Mouse (Mus musculus): Measurements from ENCODE around the gene Ppp4r1.

The Ppp4r1 gene

GRCm38 (mm10) chr17:65857617-65858016 lies 75.2 kb downstream of the Ppp4r1 start:
- no peak for DNase-seq (ENCODE audit: low read depth)

DNA sequence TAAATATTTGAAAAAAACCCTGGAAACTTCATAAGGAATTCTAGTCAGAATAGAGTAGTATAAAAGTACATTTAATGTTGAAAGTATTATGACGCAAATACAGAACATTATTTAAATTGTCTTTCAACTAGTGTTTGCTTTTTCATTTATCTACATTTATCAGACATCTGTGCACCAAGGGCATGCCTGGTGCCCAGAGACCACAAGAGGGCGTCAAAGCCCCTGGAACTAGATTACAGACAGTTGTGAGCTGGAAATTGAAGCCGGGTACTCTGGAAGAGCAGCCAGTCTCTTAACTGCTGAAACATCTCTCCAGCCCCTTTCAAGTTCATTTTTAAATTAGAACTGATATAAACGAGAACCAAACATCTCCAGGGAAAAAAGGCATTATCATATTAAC lies 80.2 kb downstream of the Ppp4r1 start:
- DNase-seq (ENCODE audit: low read depth), result peak; percentile 48

DNA sequence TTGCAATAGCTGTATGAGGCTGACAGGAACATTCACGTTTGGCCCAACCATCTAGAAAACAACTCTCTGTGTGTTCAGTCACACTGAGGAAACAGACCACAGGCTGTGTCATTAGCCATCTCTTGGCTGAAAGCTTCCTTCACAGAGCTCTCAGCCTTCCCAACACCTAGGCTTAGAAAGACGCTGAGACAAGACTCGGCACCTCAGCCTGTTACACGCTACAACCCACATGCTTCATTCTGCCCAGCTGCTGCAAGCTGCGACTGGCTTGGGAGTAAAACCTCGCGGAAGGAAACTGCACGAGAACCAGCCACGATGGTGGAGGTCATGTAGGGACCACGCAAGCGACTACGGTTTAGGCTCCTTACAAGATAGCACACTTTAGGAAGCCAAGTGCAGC lies 81.5 kb downstream of the Ppp4r1 start:
- no peak for DNase-seq (ENCODE audit: low read depth)

DNA sequence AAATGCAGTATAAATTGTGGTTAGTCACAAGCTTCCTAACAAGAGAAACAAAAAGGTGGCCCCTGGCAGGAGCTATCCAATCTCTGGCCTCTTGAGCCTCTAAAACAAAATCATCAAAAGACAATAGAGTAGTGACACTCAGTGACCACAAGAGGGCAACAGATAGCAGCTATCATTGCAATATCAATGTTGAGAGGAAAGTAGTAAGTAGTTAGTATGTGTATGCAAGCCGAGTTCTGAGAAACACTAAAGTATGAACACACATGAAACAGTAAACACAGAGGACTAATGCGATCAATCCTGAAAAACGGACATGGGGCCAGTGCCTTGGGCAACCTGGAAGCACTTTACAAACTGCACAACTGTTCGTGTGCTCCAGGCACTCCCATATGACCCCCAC lies 82.4 kb downstream of the Ppp4r1 start:
- DNase-seq (ENCODE audit: low read depth), result peak; percentile 79

GRCm38 (mm10) chr17:65865265-65865664 lies 82.9 kb downstream of the Ppp4r1 start:
- DNase-seq (ENCODE audit: low read depth), result no peak

DNA sequence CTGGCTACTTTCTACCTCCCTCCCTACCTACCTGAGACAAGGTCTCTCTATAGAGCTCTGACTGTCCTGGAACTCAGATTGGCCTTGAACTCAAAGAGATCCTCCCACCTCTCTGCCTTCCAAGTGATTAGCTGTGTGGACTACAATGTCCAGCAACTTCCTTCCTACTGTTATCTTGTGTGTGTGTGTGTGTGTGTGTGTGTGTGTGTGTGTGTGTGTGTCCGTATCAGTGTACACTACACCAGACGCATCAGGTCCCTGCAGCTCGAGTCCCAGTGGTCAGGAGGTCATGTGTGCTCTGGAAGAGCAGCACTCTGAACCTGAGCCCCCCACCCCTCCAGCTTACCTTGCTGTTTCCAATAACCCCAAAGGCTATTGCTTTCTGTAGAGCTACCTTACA lies 83.8 kb downstream of the Ppp4r1 start:
- DNase-seq (ENCODE audit: low read depth), result peak; percentile 53

DNA sequence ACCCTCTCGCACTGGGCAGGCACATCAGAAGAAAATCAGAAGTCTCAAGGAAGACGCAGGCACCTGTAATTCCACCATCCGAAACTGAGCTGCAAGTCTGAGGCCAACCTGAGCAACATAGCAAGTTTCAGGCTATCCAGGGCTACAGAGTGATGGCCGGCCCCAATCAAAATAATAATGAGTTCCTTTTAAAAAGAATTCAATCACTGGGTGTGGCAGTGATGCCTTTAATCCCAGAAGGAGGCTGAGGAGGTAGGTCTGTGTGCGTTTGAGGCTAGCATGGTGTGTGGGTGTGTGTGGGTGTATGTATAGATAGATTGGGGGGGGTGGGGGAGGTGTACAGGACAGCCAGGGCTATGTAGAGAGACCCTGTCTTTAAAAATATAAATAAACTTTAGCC lies 85.6 kb downstream of the Ppp4r1 start:
- no peak for DNase-seq (ENCODE audit: low read depth)

GRCm38 (mm10) chr17:65869720-65870119 lies 87.3 kb downstream of the Ppp4r1 start:
- no peak for DNase-seq (ENCODE audit: low read depth)

GRCm38 (mm10) chr17:65870146-65870545 lies 87.8 kb downstream of the Ppp4r1 start:
- peak; percentile 89 for DNase-seq (ENCODE audit: low read depth)

DNA sequence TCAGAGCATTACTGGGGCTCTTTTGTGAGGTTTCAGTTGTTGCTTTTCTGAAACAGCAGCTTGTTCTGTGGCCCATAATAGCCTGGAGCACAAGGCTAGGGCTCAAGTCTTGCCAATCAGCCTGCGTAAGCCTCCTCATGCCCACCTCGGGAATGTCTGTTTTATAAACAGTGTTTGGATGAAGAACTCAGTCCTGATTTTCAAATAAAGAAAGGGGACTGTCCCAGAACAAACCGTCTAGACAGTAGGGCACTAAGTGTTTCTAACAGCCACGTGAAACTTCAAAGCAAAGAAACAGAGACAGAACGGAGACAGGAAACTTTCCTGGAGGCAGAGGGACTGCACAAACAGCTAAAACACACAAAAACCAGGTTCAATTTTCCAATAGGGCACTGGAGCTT lies 89.3 kb downstream of the Ppp4r1 start:
- DNase-seq (ENCODE audit: low read depth), result no peak

GRCm38 (mm10) chr17:65872051-65872450 lies 89.7 kb downstream of the Ppp4r1 start:
- no peak for DNase-seq (ENCODE audit: low read depth)

DNA sequence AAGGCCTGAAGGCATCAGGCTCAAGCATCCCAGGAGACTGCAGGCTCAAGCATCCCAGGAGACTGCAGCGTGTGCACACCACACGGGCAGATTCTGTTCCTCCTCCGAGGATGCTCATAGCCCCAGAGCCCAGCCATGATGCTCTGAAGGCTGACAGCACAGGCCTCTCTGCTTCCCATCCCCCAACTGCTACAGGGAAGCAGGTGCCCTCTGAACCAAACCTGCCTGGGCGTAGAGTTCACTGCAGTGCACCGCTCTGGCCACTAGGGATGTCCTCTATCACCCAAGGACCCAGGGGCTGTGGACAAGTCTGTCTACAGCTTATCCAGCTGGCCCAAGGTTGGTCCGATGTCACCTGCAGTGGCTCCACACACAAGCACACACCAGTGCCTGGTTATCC lies 90.3 kb downstream of the Ppp4r1 start:
- no peak for DNase-seq (ENCODE audit: low read depth)

DNA sequence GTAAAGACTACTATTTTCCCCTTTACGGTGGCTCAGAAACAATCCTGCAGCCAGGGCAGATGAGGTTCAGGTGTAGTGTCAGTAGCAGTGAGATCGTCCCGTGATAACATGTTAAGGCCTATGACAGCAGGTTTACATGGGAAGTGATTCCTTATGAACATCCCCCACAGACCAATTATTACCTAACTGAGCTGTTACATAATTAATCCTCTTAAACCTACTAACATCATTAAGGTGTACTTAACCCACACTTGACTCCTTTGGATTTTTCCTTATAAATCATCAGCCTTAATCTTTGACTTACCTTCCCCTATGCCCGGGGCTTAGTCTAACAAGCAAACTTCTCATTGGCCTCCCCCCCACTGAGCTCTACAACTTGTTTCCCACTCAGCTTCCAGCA lies 90.8 kb downstream of the Ppp4r1 start:
- no peak for DNase-seq (ENCODE audit: low read depth)

DNA sequence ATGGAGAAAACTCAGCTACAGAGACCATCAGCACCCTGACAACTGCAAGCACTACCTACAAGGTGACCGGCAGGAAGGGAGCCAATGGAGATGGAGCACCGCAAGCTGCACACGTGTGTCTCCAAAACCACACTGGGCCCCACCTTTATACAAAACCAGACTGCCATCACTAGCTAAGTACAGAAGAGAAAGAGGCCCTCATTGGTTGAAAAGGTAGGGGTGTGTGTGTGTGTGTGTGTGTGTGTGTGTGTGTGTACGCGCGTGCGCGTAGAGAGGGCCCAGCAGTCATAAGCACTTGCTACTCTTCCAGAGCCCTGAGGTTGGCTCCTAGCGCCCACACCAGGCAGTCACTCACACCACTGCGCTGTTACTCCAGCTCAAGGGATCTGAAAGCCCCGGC lies 91.5 kb downstream of the Ppp4r1 start:
- peak; percentile 30 for DNase-seq (ENCODE audit: low read depth)

DNA sequence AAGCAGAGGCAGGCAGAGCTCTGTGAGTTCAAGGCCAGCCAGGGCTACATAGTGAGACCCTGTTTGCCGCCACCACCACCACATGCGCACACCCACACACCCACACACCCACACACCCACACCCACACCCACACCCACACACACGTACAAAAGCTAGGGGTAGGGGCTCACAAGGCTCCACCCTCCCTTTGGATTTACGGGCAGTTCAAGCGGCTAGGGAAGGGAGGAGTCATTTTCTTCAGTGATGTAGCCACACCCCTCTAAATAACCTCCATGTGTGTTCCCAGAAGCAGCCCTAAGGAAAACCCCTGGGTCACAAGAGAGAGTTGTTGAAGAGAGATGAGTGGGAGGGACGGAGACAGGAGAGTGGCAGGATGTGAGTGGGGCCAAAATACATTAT lies 94.7 kb downstream of the Ppp4r1 start:
- DNase-seq (ENCODE audit: low read depth), result no peak

DNA sequence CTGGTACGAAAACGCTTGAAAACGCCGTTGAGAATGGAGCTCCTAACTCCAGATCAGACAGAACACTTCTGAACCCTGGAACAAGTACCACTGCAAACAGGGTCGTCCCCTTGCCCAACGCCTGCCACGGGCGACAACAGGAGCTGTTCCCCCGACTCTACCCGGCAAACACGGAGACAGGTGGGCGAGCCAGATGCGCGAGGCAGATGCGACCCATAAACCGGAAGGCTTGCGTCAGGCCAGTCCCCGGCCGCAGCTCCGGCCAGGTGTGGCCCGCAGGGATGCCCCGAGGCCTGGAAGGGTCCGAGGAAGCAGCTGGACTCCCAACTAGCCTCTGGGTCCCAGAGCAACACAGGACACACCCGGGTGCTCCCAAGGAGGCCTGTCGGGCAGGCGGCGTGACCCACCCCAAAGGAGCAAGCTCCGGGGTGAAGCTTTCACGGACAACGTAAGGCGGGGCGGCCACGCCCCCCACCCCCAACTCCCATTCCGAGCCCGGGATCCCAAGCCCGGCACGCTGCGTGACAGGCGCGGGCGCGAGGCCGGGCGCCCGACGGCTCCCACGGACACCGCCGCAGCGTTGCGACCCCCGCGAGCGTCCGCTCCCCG lies 101.8 kb downstream of the Ppp4r1 start:
- peak; percentile 41 for DNase-seq (ENCODE audit: low read depth)

DNA sequence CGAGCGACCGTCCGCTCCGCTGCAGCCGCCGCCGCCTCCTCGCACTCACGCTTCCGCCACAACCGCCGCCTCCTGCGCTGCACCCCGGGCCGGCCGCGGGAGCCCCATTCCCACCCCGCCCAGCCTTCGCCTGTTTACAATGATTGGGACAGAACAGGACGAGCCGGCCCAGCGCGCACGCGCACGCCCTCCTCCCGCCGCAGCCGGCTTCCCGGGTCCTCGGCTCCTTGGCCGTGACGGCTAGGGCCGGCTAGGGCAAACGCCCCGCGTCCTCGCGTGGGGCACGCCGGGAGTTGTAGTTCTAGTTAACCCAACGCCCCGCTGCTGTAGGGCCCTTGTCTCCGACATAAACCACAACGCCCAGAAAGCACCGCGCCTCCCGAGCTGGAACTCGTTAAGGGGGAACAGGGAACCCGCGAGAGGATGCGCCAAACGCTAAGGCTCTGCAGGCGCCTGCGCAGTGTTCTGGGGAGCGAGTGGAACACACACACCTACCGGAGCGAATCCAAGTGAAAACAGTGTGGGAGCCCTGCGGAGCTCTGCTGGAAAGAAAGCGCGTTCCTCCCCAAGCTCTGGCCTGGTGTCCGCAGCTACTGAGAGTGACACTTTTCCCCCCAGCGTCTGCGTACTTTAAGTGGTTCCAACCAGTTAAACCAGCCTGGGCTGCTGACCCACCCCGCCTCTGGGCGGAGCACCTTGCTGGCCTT lies 102.5 kb downstream of the Ppp4r1 start:
- peak; percentile 99 for DNase-seq (ENCODE audit: low read depth)

GRCm38 (mm10) chr17:65885398-65885696 lies 103.0 kb downstream of the Ppp4r1 start:
- DNase-seq (ENCODE audit: low read depth), result no peak

GRCm38 (mm10) chr17:65885697-65886529 lies 103.5 kb downstream of the Ppp4r1 start, which contains the start of gene Ralbp1:
Gene Ralbp1 (minus strand): TSS chr17:65885798.
- peak; percentile 91 for DNase-seq (ENCODE audit: low read depth)

DNA sequence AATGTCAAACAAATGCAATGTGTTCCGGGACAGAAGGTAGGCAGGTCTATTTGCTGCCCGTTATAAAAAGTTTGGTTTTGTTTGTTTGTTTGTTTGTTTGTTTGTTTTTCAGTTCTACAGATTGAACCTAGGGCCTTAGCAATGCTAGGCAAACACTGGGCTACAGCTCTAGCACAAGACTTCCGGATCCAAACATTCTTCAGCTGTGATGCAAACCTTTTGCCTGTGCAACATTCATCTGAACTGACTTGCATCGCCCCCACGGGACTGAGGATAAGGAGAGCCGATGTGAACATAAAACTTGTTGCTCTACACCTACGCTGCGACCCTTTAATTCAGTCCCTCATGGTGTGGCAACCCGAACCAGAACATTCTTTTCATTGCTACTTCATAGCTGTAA lies 104.2 kb downstream of the Ppp4r1 start:
- no peak for DNase-seq (ENCODE audit: low read depth)

GRCm38 (mm10) chr17:65889476-65889875 lies 107.1 kb downstream of the Ppp4r1 start:
- no peak for DNase-seq (ENCODE audit: low read depth)
